Mouse (Mus musculus) right cerebral cortex, postnatal 10 days (tissue): ENCODE measurements at regions not wholly inside any gene's neighbourhood (a gene's known extent, or its start where the extent isn't known, plus 50 kb on each side); places are given as distances from the start of the nearest gene placed in this dataset.

Experiments
- DNase-seq, 2 experiments: peaks; one replicate each; pipeline ENCODE4 v3.0.0; 2021; ENCODE audit warnings: low spot score in 2 of 2

DNA sequence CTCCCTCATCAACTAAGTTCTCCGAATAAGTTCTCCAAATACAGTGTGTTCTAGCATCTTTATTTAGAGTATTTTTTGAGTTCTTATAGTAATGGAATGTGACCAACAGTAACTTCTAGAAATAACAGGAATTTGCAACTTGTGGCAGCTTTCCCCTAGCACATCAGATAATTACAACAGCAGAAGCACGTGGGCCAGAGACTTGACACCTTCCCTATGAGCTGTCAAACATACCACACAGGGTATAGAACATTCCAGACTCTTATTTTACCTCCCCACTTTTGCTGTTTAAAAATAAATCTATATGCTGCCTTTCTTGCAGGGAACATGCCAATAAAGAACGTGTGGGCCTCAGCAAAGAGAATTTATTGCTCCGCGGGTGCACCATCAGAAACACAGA lies 77.4 kb upstream of the Commd8 start:
- DNase-seq, result peak; percentile 42 to 69

DNA sequence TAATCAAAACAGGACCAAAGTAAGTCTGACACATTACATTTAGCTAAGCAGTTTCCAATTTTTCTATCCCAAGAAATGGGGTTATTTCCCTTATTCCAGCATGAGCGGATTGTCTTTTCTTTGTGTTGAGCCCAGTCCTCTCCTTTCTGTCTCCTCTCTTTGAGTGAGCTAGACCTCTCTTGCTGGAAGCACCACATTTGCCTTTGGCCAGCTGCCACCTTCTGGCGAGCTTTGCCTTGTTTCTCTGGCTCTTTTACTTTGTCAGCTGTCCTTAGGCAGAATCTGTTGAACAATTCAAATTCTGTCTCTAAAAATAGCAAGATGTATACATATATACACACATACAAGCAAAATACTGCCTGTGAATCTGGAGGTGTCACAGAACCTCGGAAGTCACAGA lies 76.1 kb upstream of the Commd8 start:
- DNase-seq, result peak; percentile 68 to 78

DNA sequence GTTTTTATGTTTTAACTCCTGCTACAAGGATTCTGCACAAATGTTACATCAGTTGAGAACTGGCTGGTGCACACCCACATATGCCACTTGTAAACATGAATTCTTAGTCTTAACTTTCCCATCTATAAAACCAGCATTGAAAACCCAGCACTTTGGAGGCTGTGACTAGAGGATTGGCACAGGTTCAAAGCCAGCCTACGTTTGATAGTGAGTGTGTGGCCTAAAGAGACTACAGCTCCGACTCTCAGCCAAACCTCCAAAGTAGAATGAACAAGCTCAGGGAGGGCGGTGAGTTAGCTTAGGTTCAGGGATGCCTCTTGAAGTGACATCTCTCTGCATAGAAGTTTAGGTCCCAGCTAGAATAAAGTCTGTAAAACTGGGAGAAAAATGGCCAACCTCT lies 75.0 kb upstream of the Commd8 start:
- DNase-seq, result no peak

DNA sequence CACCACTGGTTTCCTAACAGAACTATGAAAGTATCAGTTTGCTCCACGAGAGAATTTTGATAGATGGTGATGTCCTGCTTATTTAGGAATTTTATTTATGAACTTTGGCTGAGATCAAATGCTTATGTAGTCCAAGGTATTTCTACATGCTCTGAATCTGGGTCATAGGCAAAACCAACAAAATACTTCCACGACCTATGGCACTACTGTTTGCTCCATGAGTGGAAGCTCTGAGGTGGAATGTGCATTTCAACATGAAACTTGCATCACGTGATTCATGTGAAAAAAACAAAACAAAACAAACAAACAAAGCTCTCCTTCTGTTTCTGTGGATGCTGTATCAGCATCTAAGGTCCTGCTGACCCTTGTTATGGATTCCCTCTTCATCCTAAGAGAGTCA lies 73.5 kb upstream of the Commd8 start:
- DNase-seq, result no peak

DNA sequence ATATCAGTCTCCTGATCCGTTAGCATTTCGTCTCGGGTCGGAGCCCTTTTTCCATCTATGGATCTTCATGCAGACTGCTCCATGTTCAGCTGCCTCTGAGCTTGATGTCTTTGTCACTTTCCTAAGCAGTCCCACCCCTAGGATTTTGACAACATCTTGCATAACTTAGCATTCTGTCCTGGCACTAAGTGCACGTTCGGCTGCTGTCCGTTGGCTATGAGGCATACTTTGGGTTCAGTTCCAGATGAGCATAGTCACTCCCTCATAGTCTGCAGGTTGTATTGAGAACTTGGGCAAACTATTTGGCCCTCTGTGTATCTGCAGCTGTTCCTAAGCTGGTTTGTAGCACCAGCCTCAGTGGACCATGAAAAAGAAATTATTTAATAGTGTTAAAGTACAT lies 72.3 kb upstream of the Commd8 start:
- DNase-seq, result no peak

DNA sequence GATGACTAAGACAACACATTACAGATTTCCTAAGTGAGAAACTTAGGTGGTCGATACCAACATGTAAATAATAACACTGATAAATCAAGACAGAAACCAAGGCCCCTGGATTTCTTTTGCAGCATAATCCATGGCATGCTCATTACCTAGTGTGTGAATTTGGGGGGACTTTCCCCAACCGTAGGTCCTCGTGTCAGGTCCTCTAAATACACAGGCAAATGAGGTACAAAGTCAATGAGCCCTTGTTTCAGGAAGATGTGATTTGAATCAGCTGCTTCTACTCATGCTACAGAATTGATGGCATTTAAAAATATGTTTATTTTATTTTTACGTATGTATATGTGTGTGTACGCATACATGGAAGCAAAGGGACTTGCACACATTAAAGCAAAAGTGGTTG lies 59.0 kb upstream of the Commd8 start:
- DNase-seq, result no peak

DNA sequence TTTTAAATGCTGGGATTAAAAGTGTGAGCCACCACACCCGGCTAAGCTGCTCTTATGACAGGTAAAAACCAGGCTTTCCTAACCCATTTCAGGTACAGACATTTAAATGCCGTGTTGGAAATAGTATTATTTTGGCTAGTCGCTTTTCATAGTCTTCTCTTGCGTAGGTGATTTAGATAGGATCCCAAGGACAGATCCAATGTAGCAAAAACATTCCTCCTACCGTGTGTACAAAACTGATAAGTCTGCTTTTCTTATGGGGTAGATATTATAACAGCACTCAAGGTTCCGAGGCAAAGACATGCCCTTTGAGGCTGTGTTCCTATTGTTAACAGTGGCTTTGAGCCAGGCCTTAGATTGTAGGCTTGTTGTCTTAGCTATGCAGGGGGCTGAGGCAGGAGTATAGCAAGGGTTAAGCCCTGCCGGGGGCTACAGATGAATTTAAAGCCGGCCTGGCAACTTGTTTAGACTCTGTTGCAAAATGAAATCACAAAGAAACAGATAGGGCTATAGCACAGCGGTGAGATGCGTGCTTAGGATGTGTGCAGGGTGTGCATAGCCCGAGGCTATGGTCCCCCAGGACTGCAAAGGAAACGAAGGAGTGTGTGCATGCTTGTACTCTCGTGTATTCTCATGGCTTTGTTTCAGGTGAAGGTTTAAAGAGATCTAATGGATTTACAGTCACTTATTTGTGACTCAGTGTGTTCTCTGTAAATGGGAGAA lies 57.7 kb upstream of the Commd8 start:
- no peak for DNase-seq

DNA sequence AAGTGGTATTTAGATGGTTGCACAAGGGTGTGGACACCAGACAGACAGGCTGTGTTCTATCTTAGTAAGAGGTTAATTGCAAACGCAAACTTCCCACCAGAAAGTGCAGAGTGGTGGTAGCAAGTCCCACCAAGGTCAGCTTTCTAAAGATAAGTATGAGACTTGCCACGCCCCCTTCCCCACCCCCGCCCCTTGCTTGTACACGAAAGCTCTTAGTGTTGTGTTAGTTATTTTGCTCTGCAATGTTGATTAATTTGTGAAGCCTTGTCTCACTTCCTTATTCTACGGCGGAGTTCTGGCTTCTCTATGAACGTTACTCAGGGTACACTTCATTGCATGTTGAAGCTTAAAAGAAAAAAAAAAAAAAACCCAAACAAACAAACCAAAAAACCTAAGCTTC lies 57.1 kb upstream of the Commd8 start:
- no peak for DNase-seq

DNA sequence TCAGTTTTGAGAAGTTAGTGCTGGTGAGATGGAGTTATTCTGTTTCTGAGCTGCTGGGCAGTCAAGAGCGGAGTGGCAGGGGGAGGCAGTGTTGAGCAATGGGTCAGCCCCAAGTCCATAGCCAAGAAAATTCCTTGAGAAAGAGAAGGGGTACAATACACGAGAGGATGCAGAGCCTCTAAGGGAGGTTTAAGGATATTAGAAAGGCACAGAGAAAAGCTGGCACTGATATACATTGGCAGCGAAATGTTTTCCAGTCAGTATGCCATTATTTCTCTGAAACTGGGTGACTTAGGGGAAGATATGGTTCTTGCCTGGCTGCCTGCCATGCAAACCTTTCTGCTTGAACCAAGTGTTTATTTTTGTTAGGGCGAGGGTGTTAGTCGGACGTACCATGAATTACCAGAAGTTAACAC lies 56.6 kb upstream of the Commd8 start:
- no peak for DNase-seq

DNA sequence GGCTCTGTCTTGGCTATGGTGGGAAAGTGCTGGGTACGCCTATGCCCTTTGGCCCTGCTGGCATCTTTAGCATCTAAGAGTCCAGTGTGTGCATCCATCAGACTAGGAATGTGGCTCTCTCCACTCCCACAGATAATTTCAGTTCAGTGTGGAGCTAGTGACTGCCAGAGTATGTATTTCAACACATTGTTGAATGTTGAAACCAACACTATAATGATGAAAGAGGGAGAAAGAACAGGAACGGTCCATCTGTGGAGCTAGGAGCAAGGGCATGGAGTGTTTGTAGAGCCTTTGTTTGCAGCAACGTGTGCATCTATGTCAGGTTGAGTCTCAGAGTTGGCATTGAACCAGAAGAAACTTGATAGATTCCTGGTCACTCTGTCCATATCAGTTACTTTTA lies 54.9 kb upstream of the Commd8 start:
- DNase-seq, result no peak

DNA sequence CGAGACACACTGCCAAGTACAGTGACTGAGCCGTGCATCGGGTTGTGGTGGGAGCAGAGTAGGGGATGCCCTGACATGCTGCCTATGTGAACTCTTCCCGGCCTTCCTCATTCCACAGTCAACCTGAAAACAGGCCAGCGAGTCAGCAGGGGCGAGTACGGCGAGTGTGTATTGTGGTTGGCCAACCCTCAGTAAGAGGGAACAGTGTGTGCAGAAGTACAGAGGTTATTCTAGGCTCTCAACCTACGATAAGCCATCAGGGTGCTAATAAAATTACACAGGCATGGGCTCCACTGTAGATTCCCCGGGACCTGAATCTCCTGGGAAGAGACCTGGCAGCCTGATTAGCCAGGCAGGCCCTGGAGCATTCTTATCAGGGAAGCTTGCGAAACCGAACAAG lies 51.7 kb upstream of the Commd8 start:
- no peak for DNase-seq

DNA sequence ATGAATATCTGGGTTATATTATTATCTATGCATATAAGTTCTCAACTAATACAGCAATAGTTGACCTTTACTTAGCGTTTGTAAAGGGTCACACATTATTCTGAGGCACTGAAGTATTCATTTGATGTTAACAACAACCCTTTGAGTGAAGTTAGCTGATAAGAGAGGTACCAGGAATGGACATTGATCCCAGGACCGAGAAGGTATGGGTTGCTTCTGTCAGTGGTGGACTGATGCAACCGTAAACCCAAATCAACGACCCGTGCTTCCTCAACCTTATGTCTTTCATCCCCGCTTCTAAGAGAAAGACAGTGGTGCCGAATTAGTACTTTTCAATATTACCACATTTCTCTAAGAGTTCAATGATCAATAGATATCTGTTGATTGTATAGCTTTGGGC lies 51.3 kb upstream of the Commd8 start:
- no peak for DNase-seq
